Mouse (Mus musculus): ENCODE data around the gene Gpat3. TPM values are rescaled to one million over a fixed set of nuclear protein-coding genes. Genes with fewer than 3 reads are reported as not detected.

The Gpat3 gene
- polyA plus RNA-seq, 1 experiment = not detected

DNA sequence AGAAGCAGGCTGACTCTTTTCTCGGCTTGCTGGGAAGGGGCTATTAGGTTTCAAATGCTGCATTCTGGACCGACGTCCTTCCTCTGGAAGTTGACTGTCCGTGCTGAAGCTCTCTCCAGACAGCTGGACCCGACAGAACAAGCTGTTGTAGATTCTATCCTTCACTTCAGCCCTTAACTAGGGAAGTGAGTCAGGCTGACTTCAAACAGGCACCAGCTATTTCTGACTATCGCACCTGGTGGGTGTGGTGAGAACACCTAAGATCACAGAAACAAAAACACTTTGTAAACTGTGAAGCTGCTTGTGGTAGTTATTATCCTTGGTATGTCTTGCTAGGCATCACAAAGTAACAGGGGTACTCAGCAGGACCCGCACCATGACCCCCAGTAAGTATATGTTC lies 19.0 kb upstream of the Gpat3 start:
- TF ChIP-seq GATA1 (IDR thresholded peaks at IDR 0.05; ENCODE audit: low read length) (no peak), TAL1 (IDR thresholded peaks at IDR 0.05; ENCODE audit: low read length) (no peak)
- Histone ChIP-seq H3K36me3 (ENCODE audit: control insufficient read depth) (no peaks in the 10 kb centered on the region), H3K9me3 (ENCODE audit: control insufficient read depth, low read length) (no peaks in the 10 kb centered on the region), H3K27me3 (ENCODE audit: control insufficient read depth) (no peaks in the 10 kb centered on the region), H3K4me1 (ENCODE audit: control insufficient read depth) (peaks cover 4% of the 10 kb centered on the region), H3K4me3 (replicated peaks) (no peak overlapping the region)

DNA sequence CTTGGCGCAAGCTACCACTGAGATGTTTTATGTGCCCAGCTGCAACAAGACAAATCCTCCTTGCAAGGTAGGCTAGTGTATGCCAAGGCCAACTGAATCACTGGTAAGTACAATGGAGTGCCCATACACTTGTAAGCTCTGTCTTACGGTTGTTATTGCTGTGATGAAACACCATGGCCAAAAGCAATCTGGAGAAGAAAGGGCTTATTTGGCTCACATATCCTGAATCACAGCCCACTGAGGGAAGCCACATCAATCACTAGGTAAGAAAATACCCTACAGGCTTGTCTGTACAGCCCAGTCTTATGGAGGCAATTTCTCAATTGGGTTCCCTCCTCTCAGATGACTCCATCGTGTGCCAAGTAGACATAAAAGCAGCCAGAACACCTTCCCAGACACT lies 16.8 kb upstream of the Gpat3 start:
- Histone ChIP-seq H3K27me3 (ENCODE audit: control insufficient read depth) (no peaks in the 10 kb centered on the region), H3K4me3 (replicated peaks) (no peak overlapping the region), H3K4me1 (ENCODE audit: control insufficient read depth) (no peaks in the 10 kb centered on the region), H3K9me3 (ENCODE audit: control insufficient read depth, low read length) (no peaks in the 10 kb centered on the region), H3K36me3 (ENCODE audit: control insufficient read depth) (no peaks in the 10 kb centered on the region)
- TF ChIP-seq GATA1 (IDR thresholded peaks at IDR 0.05; ENCODE audit: low read length) = no peak

DNA sequence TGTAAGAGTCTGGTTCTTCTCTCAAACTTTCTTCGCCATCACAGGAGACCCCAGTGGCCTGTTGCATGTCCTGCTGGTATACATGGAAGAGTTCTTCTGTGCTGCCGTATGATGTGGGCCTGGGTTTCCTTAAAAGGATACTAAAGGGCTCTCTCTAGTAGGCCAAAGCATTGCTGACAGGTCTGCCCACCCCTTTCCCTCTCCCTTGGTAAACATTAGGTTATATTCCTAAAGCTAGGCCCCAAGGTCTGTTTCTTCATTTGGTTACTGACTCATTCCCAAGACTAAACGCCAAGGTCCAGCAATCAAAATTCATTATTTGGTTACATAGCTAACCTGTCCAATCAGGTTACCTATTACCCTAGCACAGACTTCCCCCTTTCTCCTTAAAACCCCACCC lies 12.8 kb upstream of the Gpat3 start:
- Histone ChIP-seq H3K36me3 (ENCODE audit: control insufficient read depth) (no peaks in the 10 kb centered on the region), H3K9me3 (ENCODE audit: control insufficient read depth, low read length) (no peaks in the 10 kb centered on the region), H3K4me3 (replicated peaks) (no peak overlapping the region), H3K4me1 (ENCODE audit: control insufficient read depth) (no peaks in the 10 kb centered on the region; the same call in 1 of the 2 replicates), H3K27me3 (ENCODE audit: control insufficient read depth) (no peaks in the 10 kb centered on the region)
- TF ChIP-seq TAL1 (IDR thresholded peaks at IDR 0.05; ENCODE audit: low read length) (no peak), GATA1 (IDR thresholded peaks at IDR 0.05; ENCODE audit: low read length) (no peak)

DNA sequence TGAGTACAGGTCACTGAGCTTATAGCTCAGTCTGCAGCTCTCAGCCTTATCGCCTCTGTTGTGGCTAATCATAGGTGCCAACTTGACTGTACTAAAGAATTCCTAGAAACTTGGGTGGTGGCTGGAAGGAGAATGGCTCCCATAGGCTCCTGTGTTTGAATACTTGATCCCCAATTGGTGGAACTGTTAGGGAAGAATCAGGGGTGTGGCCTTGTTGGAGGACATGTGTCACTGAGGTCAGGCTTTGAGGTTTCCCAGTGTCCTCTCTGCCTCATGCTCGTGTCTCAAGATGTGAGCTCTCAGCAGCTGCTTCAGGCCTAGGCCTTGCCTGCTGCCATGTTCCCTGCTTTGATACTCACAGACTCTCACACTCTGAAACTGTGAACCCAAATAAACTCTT lies 11.7 kb upstream of the Gpat3 start:
- Histone ChIP-seq H3K4me1 (ENCODE audit: control insufficient read depth) (no peaks in the 10 kb centered on the region; the same call in 1 of the 2 replicates), H3K27me3 (ENCODE audit: control insufficient read depth) (no peaks in the 10 kb centered on the region), H3K9me3 (ENCODE audit: control insufficient read depth, low read length) (no peaks in the 10 kb centered on the region), H3K4me3 (replicated peaks) (no peak overlapping the region), H3K36me3 (ENCODE audit: control insufficient read depth) (no peaks in the 10 kb centered on the region)
- TF ChIP-seq GATA1 (IDR thresholded peaks at IDR 0.05; ENCODE audit: low read length) (no peak), TAL1 (IDR thresholded peaks at IDR 0.05; ENCODE audit: low read length) (no peak)

DNA sequence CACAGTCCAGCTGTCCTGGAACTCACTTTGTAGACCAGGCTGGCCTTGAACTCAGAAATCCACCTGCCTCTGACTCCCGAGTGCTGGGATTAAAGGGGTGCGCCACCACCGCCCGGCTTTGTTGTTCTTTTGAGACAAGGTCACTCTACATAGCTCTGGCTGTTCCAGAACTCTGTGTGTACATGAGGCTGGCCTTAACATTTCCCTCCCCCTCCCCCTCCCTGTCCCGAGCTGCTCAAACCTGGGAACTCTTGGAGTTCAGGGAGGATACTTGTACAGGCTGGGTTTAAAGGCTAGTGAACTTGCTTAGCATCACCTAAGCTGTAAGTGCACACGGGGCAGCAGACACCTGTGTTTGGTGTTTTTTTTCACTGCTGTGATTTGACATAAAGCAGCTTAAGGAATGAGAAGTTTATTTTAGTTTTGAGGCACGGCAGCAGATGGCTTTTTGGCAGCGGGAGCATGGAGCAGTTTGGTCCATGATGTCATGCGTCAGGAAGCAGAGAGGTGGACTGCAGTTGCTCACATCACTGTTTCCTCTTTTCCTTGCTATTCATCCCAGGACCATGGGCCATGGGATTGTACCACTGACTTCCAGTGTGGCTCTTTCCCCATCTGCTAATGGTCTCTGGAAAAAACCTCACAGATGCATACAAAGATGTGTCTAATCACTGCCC lies 9.5 kb upstream of the Gpat3 start:
- H3K4me3 ChIP-seq (replicated peaks) = no peak overlapping the region
- no peaks in the 10 kb centered on the region; the same call in 1 of the 2 replicates for H3K4me1 ChIP-seq (ENCODE audit: control insufficient read depth)
- TF ChIP-seq GATA1 (IDR thresholded peaks at IDR 0.05; ENCODE audit: low read length) (no peak), TAL1 (IDR thresholded peaks at IDR 0.05; ENCODE audit: low read length) (no peak)
- no peaks in the 10 kb centered on the region for H3K27me3 ChIP-seq (ENCODE audit: control insufficient read depth)
- no peaks in the 10 kb centered on the region for H3K36me3 ChIP-seq (ENCODE audit: control insufficient read depth)
- H3K9me3 ChIP-seq (ENCODE audit: control insufficient read depth, low read length) = no peaks in the 10 kb centered on the region

DNA sequence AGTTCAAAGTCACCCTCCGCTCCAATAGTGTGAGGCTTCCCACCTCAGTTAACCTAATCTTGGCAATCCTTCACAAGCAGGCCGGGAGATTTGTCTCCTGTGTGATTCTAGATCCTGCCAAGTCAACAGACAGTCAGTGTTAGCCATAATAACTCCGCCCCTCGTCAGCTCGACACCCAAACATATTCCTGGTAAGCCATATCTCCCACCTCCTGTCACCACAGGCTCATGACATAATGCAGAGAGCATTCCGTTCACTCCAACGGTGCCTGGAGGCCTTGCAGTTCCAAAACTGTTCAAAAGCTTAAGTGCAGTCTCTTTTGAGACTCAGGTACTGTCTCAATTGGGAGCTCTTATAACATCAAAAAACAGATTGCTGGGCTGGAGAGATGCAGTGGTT lies 7.6 kb upstream of the Gpat3 start:
- Histone ChIP-seq H3K36me3 (ENCODE audit: control insufficient read depth) (no peaks in the 10 kb centered on the region), H3K4me3 (replicated peaks) (no peak overlapping the region), H3K27me3 (ENCODE audit: control insufficient read depth) (no peaks in the 10 kb centered on the region), H3K4me1 (ENCODE audit: control insufficient read depth) (no peaks in the 10 kb centered on the region; the same call in 1 of the 2 replicates), H3K9me3 (ENCODE audit: control insufficient read depth, low read length) (0 out of 2 replicates have a peak, but pooled peaks cover 3% of the 10 kb centered on the region)
- TF ChIP-seq TAL1 (IDR thresholded peaks at IDR 0.05; ENCODE audit: low read length) (no peak), GATA1 (IDR thresholded peaks at IDR 0.05; ENCODE audit: low read length) (no peak)

DNA sequence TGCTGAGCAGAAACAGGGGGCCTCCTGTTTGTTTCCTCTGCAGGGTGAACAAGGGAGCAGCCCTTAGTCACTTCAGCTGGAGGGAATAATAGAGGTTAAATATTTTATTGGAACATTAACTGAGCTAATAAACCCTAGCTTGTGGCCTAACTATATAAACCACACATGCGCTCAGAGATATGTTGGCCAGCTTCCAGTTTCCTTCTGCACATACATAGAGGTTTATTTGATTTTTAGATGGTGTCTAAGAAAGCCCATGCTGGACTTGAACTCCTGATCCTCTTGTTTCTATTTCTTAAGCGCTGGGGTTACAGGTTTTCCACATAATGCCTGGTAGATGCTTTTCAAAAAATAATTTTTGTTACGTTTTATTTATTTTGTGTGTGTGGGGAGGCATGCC lies 1.0 kb upstream of the Gpat3 start:
- TF ChIP-seq GATA1 (IDR thresholded peaks at IDR 0.05; ENCODE audit: low read length) (no peak), TAL1 (IDR thresholded peaks at IDR 0.05; ENCODE audit: low read length) (no peak)
- Histone ChIP-seq H3K9me3 (ENCODE audit: control insufficient read depth, low read length) (peaks cover 3% of the 10 kb centered on the region; the same call in 1 of the 2 replicates), H3K4me3 (replicated peaks) (no peak overlapping the region), H3K4me1 (ENCODE audit: control insufficient read depth) (peaks cover 10% of the 10 kb centered on the region), H3K27me3 (ENCODE audit: control insufficient read depth) (peaks cover 56% of the 10 kb centered on the region), H3K36me3 (ENCODE audit: control insufficient read depth) (no peaks in the 10 kb centered on the region)

DNA sequence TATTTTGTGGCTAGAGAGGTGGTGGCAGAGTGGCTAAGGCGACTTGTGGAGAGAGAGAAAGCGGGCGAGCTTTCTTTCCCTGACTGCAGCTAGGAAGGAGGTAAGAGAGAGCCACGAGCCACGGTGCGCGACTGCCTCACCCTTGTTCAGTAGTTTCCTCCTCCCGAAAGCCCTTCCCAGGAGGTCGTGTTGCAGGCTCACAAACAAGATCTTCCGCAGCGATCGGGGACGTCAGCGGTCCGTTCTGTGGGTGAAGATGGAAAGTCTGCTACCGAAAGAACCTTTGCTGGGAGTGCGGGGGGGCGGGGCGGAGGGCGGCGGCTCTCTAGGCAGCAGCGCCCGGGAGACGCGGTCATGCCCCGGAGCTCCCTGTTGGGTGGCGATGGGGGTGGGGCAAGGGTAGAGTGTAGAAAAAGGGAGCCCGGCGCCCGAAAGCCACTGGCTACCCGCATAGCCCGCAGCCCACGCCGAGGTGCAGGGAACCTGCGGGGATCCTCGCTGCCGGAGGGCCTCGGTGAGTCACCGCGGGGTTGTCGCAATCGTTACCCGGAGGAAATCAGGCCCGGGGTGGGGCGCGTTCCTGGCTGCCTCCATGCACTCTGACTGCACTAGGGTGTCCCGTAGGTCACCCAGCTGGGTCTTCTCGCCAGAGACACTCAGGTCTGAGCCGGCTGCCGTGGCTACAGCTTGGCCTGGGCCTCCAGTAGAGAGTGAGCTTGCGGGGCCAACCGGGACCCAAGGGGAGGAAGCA lies 510 bp downstream of the Gpat3 start:
- peak overlapping the region; percentile 54 for H3K4me3 ChIP-seq (replicated peaks)
- no peak for TF ChIP-seq TAL1 (IDR thresholded peaks at IDR 0.05; ENCODE audit: low read length)
- TF ChIP-seq GATA1 (IDR thresholded peaks at IDR 0.05; ENCODE audit: low read length) = no peak
- H3K27me3 ChIP-seq (ENCODE audit: control insufficient read depth) = peaks cover 56% of the 10 kb centered on the region
- peaks cover 10% of the 10 kb centered on the region for H3K4me1 ChIP-seq (ENCODE audit: control insufficient read depth)
- peaks cover 3% of the 10 kb centered on the region; the same call in 1 of the 2 replicates for H3K9me3 ChIP-seq (ENCODE audit: control insufficient read depth, low read length)
- H3K36me3 ChIP-seq (ENCODE audit: control insufficient read depth) = no peaks in the 10 kb centered on the region

DNA sequence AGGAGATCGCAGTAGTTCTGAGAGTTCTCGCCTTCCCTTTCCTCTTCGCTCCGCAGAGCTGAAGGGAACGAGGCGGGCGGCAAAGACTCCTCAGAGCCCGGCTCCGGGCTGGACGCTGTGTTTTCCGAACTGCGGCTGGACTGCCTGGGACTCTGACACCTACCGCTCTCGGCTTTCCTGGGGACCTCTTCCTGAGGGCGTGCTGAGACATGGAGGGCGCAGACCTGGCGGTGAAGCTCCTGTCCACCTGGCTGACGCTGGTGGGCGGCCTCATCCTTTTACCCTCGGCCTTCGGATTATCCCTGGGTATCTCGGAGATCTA lies 1.0 kb downstream of the Gpat3 start:
- Histone ChIP-seq H3K36me3 (ENCODE audit: control insufficient read depth) (no peaks in the 10 kb centered on the region), H3K4me1 (ENCODE audit: control insufficient read depth) (peaks cover 10% of the 10 kb centered on the region), H3K9me3 (ENCODE audit: control insufficient read depth, low read length) (peaks cover 3% of the 10 kb centered on the region; the same call in 1 of the 2 replicates), H3K4me3 (replicated peaks) (peak overlapping the region; percentile 54), H3K27me3 (ENCODE audit: control insufficient read depth) (peaks cover 56% of the 10 kb centered on the region)
- no peak for TF ChIP-seq GATA1 (IDR thresholded peaks at IDR 0.05; ENCODE audit: low read length)
- no peak for TF ChIP-seq TAL1 (IDR thresholded peaks at IDR 0.05; ENCODE audit: low read length)

All from erythroblast, embryonic 14.5 days (primary cell).